Mouse (Mus musculus) limb, embryonic 11.5 days (tissue): ENCODE results near the gene Plekhg1. TPM values are rescaled to one million over a fixed set of nuclear protein-coding genes. Genes with fewer than 3 reads are reported as not detected.

Experiments used
- ATAC-seq: fragments of 200-750 bp; cut with Nextera tagmentation; 2 replicates; pipeline ENCODE4 v1.8.0; 2017; ENCODE audit warnings: low read depth; ENCODE audit not compliant: insufficient number of reproducible peaks, low FRiP score, low TSS enrichment
- DNase-seq: peaks from one replicate; pipeline ENCODE4 v3.0.0-alpha.2; 2015; ENCODE audit warnings: low spot score
- H3K27ac ChIP-seq: fragments of 300-500 bp; sonication (generic); replicated peaks from 2 replicates; pipeline ENCODE4 v1.5.1; 2014; ENCODE audit warnings: low read depth, mild to moderate bottlenecking, low read length
- H3K27me3 ChIP-seq: fragments of 300-500 bp; sonication (generic); 2 replicates; pipeline ENCODE4 v1.6.1; 2014; ENCODE audit warnings: mild to moderate bottlenecking, low read length, mixed read lengths; ENCODE audit not compliant: control insufficient read depth, insufficient read depth
- H3K36me3 ChIP-seq: fragments of 300-500 bp; sonication (generic); 2 replicates; pipeline ENCODE4 v1.6.1; 2014; ENCODE audit warnings: mild to moderate bottlenecking, low read length, moderate library complexity, mixed read lengths; ENCODE audit not compliant: control insufficient read depth, insufficient read depth
- H3K4me1 ChIP-seq: fragments of 300-500 bp; sonication (generic); 2 replicates; pipeline ENCODE4 v1.6.1; 2014; ENCODE audit warnings: low read length, mixed read lengths; ENCODE audit not compliant: control insufficient read depth, insufficient read depth
- H3K4me2 ChIP-seq: fragments of 300-500 bp; sonication (generic); 2 replicates; pipeline ENCODE4 v1.6.1; 2014; ENCODE audit warnings: low read depth, mild to moderate bottlenecking, moderate library complexity; ENCODE audit not compliant: severe bottlenecking
- H3K4me3 ChIP-seq: fragments of 300-500 bp; sonication (generic); 2 replicates; pipeline ENCODE4 v1.5.1; 2014; ENCODE audit warnings: low read depth, low read length
- H3K9ac ChIP-seq: fragments of 300-500 bp; sonication (generic); 2 replicates; pipeline ENCODE4 v1.6.1; 2014; ENCODE audit warnings: mild to moderate bottlenecking, low read length
- H3K9me3 ChIP-seq: fragments of 300-500 bp; sonication (generic); 2 replicates; pipeline ENCODE4 v1.6.1; 2016; ENCODE audit warnings: low read length; ENCODE audit not compliant: control insufficient read depth
- WGBS: fragments of 180-500 bp; shearing (Covaris S2); extraction: QIAGEN DNeasy Blood & Tissue Kit; methylation state at CpG from one replicate; pipeline ENCODE4 v1.1.7; 2014; 5-methylcytosine and 5-hydroxymethylcytosine counted together
- polyA plus RNA-seq: library from polyadenylated mRNA; unstranded; fragments of >200 nt; fragmentation: Nextera tagmentation; extraction: Ambion mirVana; gene quantifications from 2 replicates; pipeline ENCODE4 v1.2.1, GENCODE M21; 2014

Gene Plekhg1
- polyA plus RNA-seq, 1 experiment from 2014 or later = 10.2 TPM

GRCm38 (mm10) chr10:3793825-3794224 is 53.7 kb downstream of the Plekhg1 start:
- 63% methylated on average over 3 of the region's 3 CpGs for WGBS
- H3K4me3 ChIP-seq = no peak overlapping the region
- H3K27me3 ChIP-seq = no peaks in the 10 kb centered on the region
- H3K27ac ChIP-seq = no peak overlapping the region
- H3K4me1 ChIP-seq = no peaks in the 10 kb centered on the region
- H3K36me3 ChIP-seq = no peaks in the 10 kb centered on the region
- ATAC-seq (no peak), DNase-seq (no peak)
- H3K4me2 ChIP-seq = no peak overlapping the region
- H3K9me3 ChIP-seq = no peaks in the 10 kb centered on the region
- H3K9ac ChIP-seq = no peak overlapping the region

- H3K9me3 ChIP-seq = no peaks in the 10 kb centered on the region
- no peak overlapping the region for H3K9ac ChIP-seq
- DNase-seq (no peak), ATAC-seq (peak; percentile 21; the same call in 1 of the 2 replicates)
- no peak overlapping the region for H3K4me2 ChIP-seq
- H3K4me1 ChIP-seq = 0 out of 2 replicates have a peak, but pooled peaks cover 3% of the 10 kb centered on the region
- no peak overlapping the region for H3K27ac ChIP-seq
- H3K27me3 ChIP-seq = no peaks in the 10 kb centered on the region
- H3K36me3 ChIP-seq = no peaks in the 10 kb centered on the region
- H3K4me3 ChIP-seq = no peak overlapping the region
Observed at GRCm38 (mm10) chr10:3799455-3799854, 59.3 kb downstream of the Plekhg1 start.

GRCm38 (mm10) chr10:3801254-3801653 is 61.1 kb downstream of the Plekhg1 start:
- no peaks in the 10 kb centered on the region for H3K9me3 ChIP-seq
- ATAC-seq (no peak), DNase-seq (no peak)
- H3K27ac ChIP-seq = no peak overlapping the region
- H3K27me3 ChIP-seq = no peaks in the 10 kb centered on the region
- 0 out of 2 replicates have a peak, but pooled peaks cover 3% of the 10 kb centered on the region for H3K4me1 ChIP-seq
- H3K4me2 ChIP-seq = no peak overlapping the region
- H3K9ac ChIP-seq = no peak overlapping the region
- H3K36me3 ChIP-seq = no peaks in the 10 kb centered on the region
- H3K4me3 ChIP-seq = no peak overlapping the region
- WGBS = 74% methylated on average over 6 of the region's 6 CpGs

GRCm38 (mm10) chr10:3805334-3805733 is 65.2 kb downstream of the Plekhg1 start:
- no peak overlapping the region for H3K9ac ChIP-seq
- 53% methylated on average over 3 of the region's 3 CpGs for WGBS
- no peak for ATAC-seq
- no peaks in the 10 kb centered on the region for H3K27me3 ChIP-seq
- no peaks in the 10 kb centered on the region for H3K36me3 ChIP-seq
- no peaks in the 10 kb centered on the region for H3K4me1 ChIP-seq
- no peak for DNase-seq
- no peaks in the 10 kb centered on the region for H3K9me3 ChIP-seq
- H3K4me2 ChIP-seq = no peak overlapping the region
- no peak overlapping the region for H3K27ac ChIP-seq
- H3K4me3 ChIP-seq = no peak overlapping the region

GRCm38 (mm10) chr10:3807980-3808379 is 67.8 kb downstream of the Plekhg1 start:
- ATAC-seq (no peak), DNase-seq (no peak)
- Histone ChIP-seq H3K27ac (no peak overlapping the region), H3K9ac (no peak overlapping the region), H3K27me3 (no peaks in the 10 kb centered on the region), H3K4me1 (no peaks in the 10 kb centered on the region), H3K36me3 (no peaks in the 10 kb centered on the region), H3K9me3 (no peaks in the 10 kb centered on the region), H3K4me3 (no peak overlapping the region), H3K4me2 (no peak overlapping the region)
- WGBS = 79% methylated on average over 3 of the region's 3 CpGs

GRCm38 (mm10) chr10:3810476-3811273 is 70.5 kb downstream of the Plekhg1 start:
- DNase-seq (no peak), ATAC-seq (no peak)
- Histone ChIP-seq H3K4me1 (no peaks in the 10 kb centered on the region), H3K4me3 (no peak overlapping the region), H3K36me3 (no peaks in the 10 kb centered on the region), H3K9ac (no peak overlapping the region), H3K4me2 (no peak overlapping the region), H3K27ac (no peak overlapping the region), H3K9me3 (no peaks in the 10 kb centered on the region), H3K27me3 (no peaks in the 10 kb centered on the region)
- 62% methylated on average over 10 of the region's 10 CpGs for WGBS

GRCm38 (mm10) chr10:3818940-3819701 is 79.0 kb downstream of the Plekhg1 start:
- no peaks in the 10 kb centered on the region for H3K27me3 ChIP-seq
- no peak for DNase-seq
- no peaks in the 10 kb centered on the region for H3K36me3 ChIP-seq
- no peak overlapping the region for H3K27ac ChIP-seq
- no peak overlapping the region for H3K4me3 ChIP-seq
- H3K9me3 ChIP-seq = no peaks in the 10 kb centered on the region
- H3K4me1 ChIP-seq = no peaks in the 10 kb centered on the region
- H3K9ac ChIP-seq = no peak overlapping the region
- no peak for ATAC-seq
- 54% methylated on average over 5 of the region's 5 CpGs for WGBS
- H3K4me2 ChIP-seq = no peak overlapping the region

- no peak overlapping the region for H3K9ac ChIP-seq
- H3K9me3 ChIP-seq = no peaks in the 10 kb centered on the region
- no peak overlapping the region for H3K4me3 ChIP-seq
- ATAC-seq (no peak), DNase-seq (no peak)
- H3K27me3 ChIP-seq = no peaks in the 10 kb centered on the region
- no peaks in the 10 kb centered on the region for H3K36me3 ChIP-seq
- no peak overlapping the region for H3K27ac ChIP-seq
- 69% methylated on average over 6 of the region's 6 CpGs for WGBS
- H3K4me2 ChIP-seq = no peak overlapping the region
- peaks cover 6% of the 10 kb centered on the region; the same call in 1 of the 2 replicates for H3K4me1 ChIP-seq
Observed at GRCm38 (mm10) chr10:3823826-3824225, 83.7 kb downstream of the Plekhg1 start.
